Mouse (Mus musculus) embryonic fibroblast, embryonic 13.5 days (primary cell): ENCODE data around the gene Irf2bp2.

Experiments used
- CTCF ChIP-seq: IDR thresholded peaks from 2 replicates; pipeline ENCODE4 v1.5.1; 2011; ENCODE audit warnings: mild to moderate bottlenecking, control low read depth, low read length, moderate library complexity, borderline replicate concordance; ENCODE audit not compliant: insufficient read depth
- POLR2A ChIP-seq: IDR thresholded peaks from 2 replicates; pipeline ENCODE4 v1.6.1; 2011; ENCODE audit warnings: low read depth, mild to moderate bottlenecking, control low read depth, low read length, moderate library complexity

GRCm38 (mm10) chr8:126554741-126555140 lies 39.0 kb downstream of the Irf2bp2 start:
- TF ChIP-seq CTCF (no peak), POLR2A (no peak)
